Mouse (Mus musculus) gastrocnemius, postnatal 14 days (tissue): Measurements from ENCODE around the gene Tmem44. TPM values are rescaled to one million over a fixed set of nuclear protein-coding genes. Genes with fewer than 3 reads are reported as not detected.

Experiments used
- DNase-seq: peaks from one replicate; pipeline ENCODE4 v3.0.0; 2021; ENCODE audit warnings: mixed read lengths
- intact Hi-C: fragments of 180-260 bp; cut with DNase I; formaldehyde crosslinking; loops from one replicate; pipeline ENCODE4 v1.15.1; 2025; ENCODE audit warnings: low total_unique reads
- long read RNA-seq, 2 experiments: library from polyadenylated mRNA; stranded (forward); transcript quantifications; one replicate each; pipeline ENCODE4 v2.0.0; 2021
- total RNA-seq, 2 experiments: library from RNA; stranded (reverse); gene quantifications; 2 replicates each; pipeline ENCODE4 v1.2.3; 2021

The Tmem44 gene
- 1 to 10 TPM; 4.5 to 5.6 TPM for total RNA-seq
- long read RNA-seq, experiment 1, partial matches to known transcripts: 0 of 4 reads
- long read RNA-seq, experiment 1, other reads (novel, unspliced or antisense): 4 of 4 reads
- long read RNA-seq, experiment 2, partial matches to known transcripts: 1 of 5 reads
- long read RNA-seq, experiment 2, other reads (novel, unspliced or antisense): 4 of 5 reads

DNA sequence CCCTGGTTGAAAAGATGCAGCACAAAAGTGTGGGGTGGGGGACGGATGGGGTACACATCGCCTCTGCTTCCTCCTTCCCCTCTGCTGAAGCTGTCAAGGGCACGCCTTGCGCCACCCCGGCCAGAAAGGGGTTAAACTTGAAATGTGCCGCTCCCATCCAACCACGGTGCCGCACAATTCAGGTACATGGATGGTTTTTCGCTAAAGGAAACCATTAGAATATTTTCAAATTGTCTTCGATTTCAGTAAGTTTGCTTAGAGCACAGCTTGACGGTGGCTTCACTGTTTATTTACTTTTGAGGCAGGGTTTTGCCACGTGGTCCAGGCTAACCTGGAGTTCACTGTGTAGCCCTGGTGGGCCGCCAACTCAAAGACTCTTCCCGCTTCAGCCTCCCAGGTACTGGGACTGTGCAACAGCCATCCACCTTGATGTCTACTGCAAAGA, at the start of gene Tmem44:
Gene Tmem44 (minus strand): TSS at position 95 of the 445 bp plus-strand sequence.
- intact Hi-C loops: no loop called here
- no peak for DNase-seq

DNA sequence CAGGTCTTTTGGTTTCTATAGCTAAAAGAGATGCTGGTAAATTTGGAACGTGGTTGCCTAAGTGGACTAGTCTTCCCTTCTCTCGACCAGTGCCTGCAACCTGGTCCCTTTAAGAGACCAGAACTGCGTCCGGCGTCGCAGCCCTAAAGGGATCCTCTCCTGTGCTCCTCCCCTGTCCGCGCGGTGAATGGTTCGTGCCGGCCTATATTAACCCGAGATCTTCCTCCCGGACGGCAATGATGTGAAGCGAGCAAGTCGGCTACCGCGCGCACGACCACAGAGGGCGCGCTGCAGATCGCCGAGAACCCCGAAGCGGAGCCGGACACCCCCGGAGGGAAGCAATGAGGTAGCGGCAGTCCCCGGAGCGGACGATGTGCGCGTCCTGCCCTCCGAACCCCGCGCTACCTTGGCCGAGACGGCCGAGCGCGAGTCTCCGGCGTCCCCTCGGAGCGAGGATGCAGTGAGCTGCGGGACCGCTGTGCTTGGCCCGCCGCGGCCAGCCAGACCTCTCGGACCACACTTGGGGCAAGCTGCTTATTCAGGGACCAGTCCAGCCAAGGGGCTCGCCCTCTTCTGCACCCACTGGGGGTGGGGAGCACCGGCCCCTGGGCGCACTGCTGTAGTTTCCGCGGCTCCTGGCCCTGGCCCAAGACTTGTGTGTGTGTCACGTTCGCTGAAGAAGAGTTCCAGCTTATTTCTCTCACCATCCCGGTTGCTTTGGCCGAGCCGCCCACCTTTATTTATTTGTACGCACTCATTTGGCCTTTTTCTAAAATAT, 49.0 kb upstream of the Tmem44 start, which contains the start of gene Fam43a:
Gene Fam43a (plus strand): TSS at position 233 of the 778 bp plus-strand sequence.
- peak; percentile 90 for DNase-seq

DNA sequence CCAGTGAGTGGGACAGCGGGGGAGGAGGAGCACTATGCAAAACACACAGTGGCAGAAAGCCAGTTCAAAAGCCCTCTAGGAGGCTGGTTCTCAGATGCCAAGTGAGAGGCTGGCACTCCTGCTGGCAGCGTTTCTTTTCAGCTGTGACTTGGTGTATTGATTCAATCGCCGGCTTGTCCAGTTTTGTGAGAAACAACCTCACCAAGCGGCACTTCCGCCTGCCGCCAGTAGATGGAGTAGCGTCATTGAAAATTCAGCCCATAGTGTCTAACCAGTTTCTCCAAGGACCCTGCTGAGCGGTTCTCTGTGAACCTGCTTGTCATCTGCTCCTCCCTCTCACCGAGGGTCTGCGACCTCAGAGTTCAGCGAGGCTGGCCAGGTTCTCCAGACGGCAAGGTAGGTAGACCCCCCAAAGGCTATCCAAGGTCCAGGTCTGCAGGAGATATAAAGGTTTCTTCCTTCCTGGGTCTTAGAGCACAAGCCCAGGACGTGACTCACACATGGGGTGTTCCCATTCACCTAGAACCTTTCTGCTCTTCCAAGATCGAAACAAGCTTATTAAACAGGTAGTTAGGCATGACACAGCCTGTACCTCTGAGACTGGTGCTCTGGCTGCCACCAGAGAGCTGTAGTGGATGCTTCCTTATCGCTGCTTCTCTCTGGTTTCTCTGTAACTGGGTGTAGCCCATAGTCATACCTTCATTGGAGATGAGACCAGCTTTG, 46.5 kb upstream of the Tmem44 start:
- intact Hi-C loops: loop anchor here (2.0 to 10.0 kb wide), 4 partner anchors 278 to 758 kb away; no protein-coding TSS in a partner anchor

More for the DNA sequence above, 49.0 kb upstream of the Tmem44 start, which contains the start of gene Fam43a:
- intact Hi-C loops: loop anchor here (5.0 to 10.0 kb wide), 3 partner anchors 275 to 755 kb away; no protein-coding TSS in a partner anchor

GRCm38 (mm10) chr16:30595835-30596557, 45.4 kb upstream of the Tmem44 start:
- no peak for DNase-seq
- intact Hi-C loops: loop anchor here (2.0 to 10.0 kb wide), 4 partner anchors 279 to 759 kb away; no protein-coding TSS in a partner anchor

More for the DNA sequence above, 46.5 kb upstream of the Tmem44 start:
- DNase-seq: peak; percentile 79

GRCm38 (mm10) chr16:30595356-30595755, 44.7 kb upstream of the Tmem44 start:
- intact Hi-C loops: loop anchor here (5.0 to 10.0 kb wide), 3 partner anchors 279 to 759 kb away; no protein-coding TSS in a partner anchor

DNA sequence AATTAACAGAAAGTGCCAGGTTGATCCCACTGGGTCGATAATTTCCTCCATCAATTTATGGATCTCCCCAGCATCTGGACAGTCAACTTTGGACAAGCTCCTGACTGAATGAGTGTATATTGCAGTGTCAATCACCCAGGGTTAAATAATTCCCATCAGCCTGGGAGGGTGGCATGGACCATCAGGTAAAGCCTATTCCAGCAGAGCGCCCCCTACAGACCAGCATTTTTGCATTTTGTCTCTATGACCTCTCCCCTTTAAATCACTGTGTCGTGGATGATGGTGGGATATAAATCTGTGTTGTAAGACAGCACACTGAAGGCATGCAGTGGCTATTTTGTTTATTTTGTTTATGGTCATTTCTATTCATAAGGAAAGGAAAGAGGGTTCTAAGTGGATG, 41.3 kb upstream of the Tmem44 start:
- no peak for DNase-seq
- intact Hi-C loops: loop anchor here (10.0 kb wide), 2 partner anchors 283 to 763 kb away; no protein-coding TSS in a partner anchor

More at GRCm38 (mm10) chr16:30595356-30595755, 44.7 kb upstream of the Tmem44 start:
- no peak for DNase-seq

GRCm38 (mm10) chr16:30590264-30591209, 39.9 kb upstream of the Tmem44 start:
- intact Hi-C loops: loop anchor here (10.0 kb wide), 2 partner anchors 284 to 764 kb away; no protein-coding TSS in a partner anchor
- DNase-seq: no peak

DNA sequence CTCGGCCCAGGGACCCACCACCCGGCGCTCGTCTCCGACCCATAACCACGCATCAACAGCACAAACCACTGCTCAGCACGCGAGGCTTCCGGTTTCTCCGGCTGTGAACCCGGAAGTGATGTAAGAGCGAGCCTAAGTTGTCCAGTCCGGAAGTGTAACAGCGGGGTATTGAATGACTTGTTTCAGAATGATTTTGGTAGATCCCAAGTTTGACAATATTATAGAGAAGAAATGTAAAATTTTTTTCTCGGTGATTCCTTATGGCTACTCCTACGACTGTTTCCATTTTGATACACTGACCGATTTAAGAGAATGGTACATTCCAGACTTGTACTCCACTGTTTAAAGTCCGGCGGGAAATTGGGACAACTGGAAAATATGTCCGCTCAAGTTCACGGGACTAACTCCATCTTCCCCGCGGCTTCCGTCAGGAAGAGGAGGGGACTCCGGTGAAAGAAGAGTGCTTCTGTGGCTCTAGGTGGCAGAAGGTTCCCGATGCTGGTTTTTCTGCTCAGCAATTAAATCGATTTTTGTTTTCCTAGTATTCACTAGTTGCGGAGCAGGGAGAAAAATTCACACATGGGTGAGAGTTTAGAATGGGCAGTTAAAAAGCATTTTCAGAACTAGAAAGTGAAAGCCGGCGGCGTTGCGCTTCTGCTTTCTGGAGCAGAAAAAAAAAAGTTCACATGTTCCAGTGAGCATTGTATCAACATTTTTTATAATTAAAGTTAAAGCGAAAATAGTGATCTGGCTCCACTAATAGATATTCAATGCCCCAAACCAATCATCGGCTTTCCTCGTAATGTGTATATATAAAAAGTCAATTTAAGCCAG, 37.1 kb upstream of the Tmem44 start, which contains the start of gene Lsg1:
Gene Lsg1 (minus strand): TSS at position 99 of the 834 bp plus-strand sequence.
- peak; percentile 82 for DNase-seq
- intact Hi-C loops: no loop called here

- DNase-seq: no peak
- intact Hi-C loops: no loop called here
Measured at GRCm38 (mm10) chr16:30586935-30587493, 36.4 kb upstream of the Tmem44 start.

DNA sequence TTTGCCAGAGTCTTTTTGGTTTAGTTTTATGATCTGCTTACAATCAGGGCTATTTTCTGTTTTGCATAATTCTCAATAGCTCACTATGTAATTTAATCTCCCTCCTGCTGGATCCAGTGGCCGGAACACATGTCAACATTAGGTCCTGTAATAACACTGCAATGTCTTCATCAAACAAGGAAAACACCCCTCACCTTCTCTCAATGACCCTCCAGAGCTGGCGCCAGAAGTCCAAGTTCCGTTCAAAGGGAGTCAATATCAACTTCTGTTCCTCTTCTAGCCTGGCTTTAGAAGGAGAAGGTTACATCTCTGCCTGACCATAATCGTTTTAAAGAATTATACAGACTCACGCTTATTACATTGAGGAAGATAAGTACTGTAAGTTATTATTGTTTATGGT, 30.1 kb upstream of the Tmem44 start:
- intact Hi-C loops: no loop called here
- no peak for DNase-seq

DNA sequence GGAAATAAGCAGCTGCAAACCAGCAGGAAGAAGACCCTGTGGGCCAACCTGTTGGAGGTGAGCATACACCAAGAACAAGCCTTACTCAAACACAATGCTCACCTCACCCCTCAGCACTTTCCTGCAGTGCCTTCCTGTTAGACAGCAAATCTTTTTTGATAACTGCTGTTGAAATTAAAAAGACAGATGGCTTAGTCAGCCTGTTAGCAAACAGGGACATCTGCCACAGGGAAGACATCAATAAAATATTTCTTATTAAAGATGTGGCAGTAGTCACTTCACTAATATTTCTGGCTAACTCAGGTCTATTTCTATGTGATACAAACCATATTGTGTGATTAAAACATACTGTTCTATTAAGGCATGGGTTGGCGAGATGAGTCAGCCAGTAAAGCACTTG, 25.8 kb upstream of the Tmem44 start:
- intact Hi-C loops: no loop called here
- no peak for DNase-seq

DNA sequence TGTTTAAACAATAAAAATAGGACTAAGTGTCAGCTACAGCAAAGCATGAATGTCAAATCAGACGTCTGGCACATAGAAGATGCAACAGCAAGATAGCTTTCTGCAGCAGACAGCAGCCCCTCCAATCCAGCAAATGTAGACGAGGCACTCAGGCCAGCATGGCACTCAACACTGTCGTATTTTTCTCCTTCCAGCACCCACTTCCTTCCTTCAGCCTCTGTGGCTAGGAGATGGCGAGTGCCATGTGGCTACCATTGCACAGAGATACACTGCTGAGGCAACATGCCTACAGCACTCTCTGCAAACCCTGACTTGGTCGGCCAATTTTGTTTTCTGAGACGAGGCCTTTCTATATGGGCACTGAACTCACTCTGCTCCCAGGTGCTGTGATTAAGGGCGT, 25.2 kb upstream of the Tmem44 start:
- no peak for DNase-seq
- intact Hi-C loops: no loop called here

DNA sequence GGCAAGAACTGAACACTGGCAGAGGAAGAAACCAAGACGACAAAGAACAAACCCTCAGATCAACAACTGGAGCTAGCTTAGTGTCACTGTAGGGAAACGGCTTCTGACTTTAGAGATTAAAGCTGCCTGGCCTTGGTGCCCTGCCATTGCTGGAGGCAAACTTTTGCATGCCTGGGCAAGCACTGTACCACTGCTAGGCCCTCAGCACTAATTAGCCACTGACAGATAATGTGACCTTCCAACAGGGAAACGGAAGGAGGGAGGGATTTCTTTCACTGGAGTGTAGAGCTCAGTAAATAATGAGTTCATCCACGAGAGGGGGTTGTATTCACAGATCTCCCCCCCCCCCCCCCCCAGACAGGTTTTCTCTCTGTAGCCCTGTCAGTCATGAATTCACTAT, 21.6 kb upstream of the Tmem44 start:
- DNase-seq: no peak
- intact Hi-C loops: no loop called here

DNA sequence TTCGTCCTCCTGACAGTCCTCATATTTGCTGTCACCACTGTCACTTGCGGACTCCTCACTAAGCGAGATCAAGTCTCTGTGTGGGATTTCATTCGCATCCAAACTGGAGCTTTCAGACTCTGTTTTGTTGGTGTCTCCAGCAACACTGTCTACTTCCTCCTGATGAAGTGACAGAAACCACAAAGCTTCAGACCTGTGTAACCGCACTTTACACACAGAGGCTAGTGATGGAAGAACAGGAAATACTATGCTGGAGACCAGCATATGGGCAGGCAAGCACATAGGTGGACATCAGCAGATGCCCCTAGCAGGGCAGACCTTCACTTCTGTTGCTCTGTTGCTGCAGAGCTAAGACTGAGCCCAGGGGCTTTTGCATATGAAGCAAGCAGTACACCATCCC, 20.7 kb upstream of the Tmem44 start:
- intact Hi-C loops: no loop called here
- DNase-seq: no peak

DNA sequence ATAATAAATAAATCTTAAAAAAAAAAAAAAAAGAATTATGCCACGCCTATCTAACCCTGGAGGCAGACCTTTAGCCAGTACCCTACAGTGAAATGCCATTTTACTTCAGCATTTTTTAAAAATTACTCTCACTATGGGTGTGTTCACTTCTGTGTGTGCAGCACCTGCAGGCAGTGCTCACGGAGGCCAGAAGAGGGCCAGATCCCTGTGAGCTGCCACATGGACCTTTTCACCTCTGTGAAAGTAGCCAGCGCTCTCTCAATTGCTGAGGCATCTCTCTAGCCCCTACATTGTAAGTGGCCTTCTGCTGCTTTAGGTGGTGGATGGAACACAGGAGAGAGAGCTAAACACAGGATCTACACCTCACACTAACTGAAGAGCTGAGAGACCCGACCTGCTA, 19.5 kb upstream of the Tmem44 start:
- DNase-seq: no peak

DNA sequence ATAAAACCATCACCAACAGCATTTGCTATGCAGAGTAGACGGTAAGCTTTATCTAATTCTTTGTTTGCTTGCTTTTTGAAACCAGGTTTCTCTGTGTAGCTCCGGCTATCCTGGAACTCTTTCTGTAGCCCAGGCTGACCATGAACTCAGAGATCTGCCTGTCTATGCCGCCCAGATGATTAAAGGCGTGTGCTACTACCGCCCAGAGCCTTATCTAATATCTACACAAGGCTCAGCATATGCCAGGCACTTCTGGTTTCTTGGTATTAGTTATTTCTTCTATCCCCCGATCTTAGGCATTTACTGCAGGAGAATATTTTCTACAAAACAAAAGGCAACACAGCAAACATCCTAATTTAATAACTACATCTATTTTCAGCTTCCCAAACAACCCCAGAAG, 15.0 kb upstream of the Tmem44 start:
- intact Hi-C loops: no loop called here
- no peak for DNase-seq

More for the DNA sequence above, 19.5 kb upstream of the Tmem44 start:
- intact Hi-C loops: no loop called here

DNA sequence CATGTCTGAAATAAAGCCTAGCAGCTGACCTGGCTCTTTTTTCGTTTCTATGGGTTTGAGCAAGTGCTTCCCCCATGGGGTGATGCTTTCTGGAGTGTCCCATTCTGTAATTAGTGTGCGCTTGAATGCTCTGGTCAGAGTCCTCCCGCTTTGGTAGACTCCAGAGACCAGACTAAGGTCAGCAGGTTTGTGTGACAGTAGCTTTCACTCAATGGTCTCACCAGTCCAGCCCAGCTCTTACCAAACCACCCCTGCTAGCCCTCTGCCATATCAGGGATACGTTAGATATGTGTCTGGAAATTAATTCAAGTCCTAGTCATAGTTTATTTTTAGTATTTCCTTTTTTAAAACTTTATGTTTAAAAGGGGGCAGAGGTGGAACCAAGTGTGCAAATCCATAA, 10.0 kb upstream of the Tmem44 start:
- intact Hi-C loops: no loop called here
- DNase-seq: no peak
